Comparison of ENCODE assay signal across 9 mouse cellular contexts in genomic region chr11:103675556-103675955, GRCm38 (mm10). TPM values are rescaled to one million over a fixed set of nuclear protein-coding genes. Genes with fewer than 3 reads are reported as not detected.
A peak's percentile ranks its signal among the peaks of the same experiment; 100 is the strongest.
DNase-seq lines count a peak whose midpoint lies in the region; ATAC-seq and TF ChIP-seq lines count a peak whose summit lies in the region.
"Had no signal": no experiment of that assay in that cellular context is flagged by ENCODE, and none has a peak within 500 bp of the region (broad histone marks: within the 10 kb centered on the region; RNA-seq: fewer than 3 reads in every experiment).

No protein-coding gene starts in this region.

- peaks cover 37% of the 10 kb centered on the region for H3K36me3 ChIP-seq in kidney, embryonic 14.5 days (ENCODE audit: control insufficient read depth, insufficient read depth, low read length)
- peaks cover 54% of the 10 kb centered on the region for H3K36me3 ChIP-seq in hindbrain, embryonic 13.5 days
- H3K36me3 ChIP-seq in midbrain, embryonic 16.5 days (ENCODE audit: control insufficient read depth, insufficient read depth, low read length), result peaks cover 17% of the 10 kb centered on the region
- H3K36me3 ChIP-seq in testis, adult 2 months (ENCODE audit: control insufficient read depth, insufficient read depth, low read length), result peaks cover 3% of the 10 kb centered on the region; the same call in 1 of the 2 replicates

- no peak overlapping the region for H3K4me3 ChIP-seq in kidney, embryonic 14.5 days (ENCODE audit: low read length)
- no peak overlapping the region for H3K4me3 ChIP-seq in hindbrain, embryonic 13.5 days
- no peak overlapping the region for H3K4me3 ChIP-seq in left cerebral cortex, adult 2 months
- no peak overlapping the region for H3K4me3 ChIP-seq in midbrain, embryonic 16.5 days (ENCODE audit: low read depth, low read length)
- H3K4me3 ChIP-seq in testis, adult 2 months (ENCODE audit: control insufficient read depth, low read depth, low read length), result no peak overlapping the region

- intact Hi-C loops in left cerebral cortex, adult 2 months (cut with DNase I), result loop anchor here (1.0 to 10.0 kb wide), 3 partner anchors 36 to 318 kb away; partner anchors contain the start of gene Plekhm1

- H3K9ac ChIP-seq in kidney, embryonic 14.5 days (ENCODE audit: low read depth, low read length), result no peak overlapping the region
- no peak overlapping the region for H3K9ac ChIP-seq in hindbrain, embryonic 13.5 days
- no peak overlapping the region for H3K9ac ChIP-seq in midbrain, embryonic 16.5 days (ENCODE audit: low read depth, low read length)

- H3K9me3 ChIP-seq in kidney, embryonic 14.5 days (ENCODE audit: control insufficient read depth, low read length), result no peaks in the 10 kb centered on the region
- no peaks in the 10 kb centered on the region for H3K9me3 ChIP-seq in hindbrain, embryonic 13.5 days
- no peaks in the 10 kb centered on the region for H3K9me3 ChIP-seq in midbrain, embryonic 16.5 days (replicated peaks; ENCODE audit: control insufficient read depth, low read length, poor library complexity, severe bottlenecking)

- ATAC-seq in kidney, embryonic 14.5 days (ENCODE audit: low FRiP score, low TSS enrichment), result no peak
- peak; percentile 57; the same call in 1 of the 2 replicates for ATAC-seq in hindbrain, embryonic 13.5 days (ENCODE audit: low FRiP score)
- ATAC-seq in midbrain, embryonic 16.5 days, result peak; percentile 54; the same call in 1 of the 2 replicates

- peak; percentile 95 for TF ChIP-seq CTCF in left cerebral cortex, adult 2 months (IDR thresholded peaks at IDR 0.05)
- peak; percentile 80; the same call in 1 of the 2 replicates for TF ChIP-seq CTCF in testis, adult 2 months (IDR thresholded peaks at IDR 0.05; ENCODE audit: control insufficient read depth, insufficient read depth, insufficient replicate concordance, low read depth, low read length)

- no peaks in the 10 kb centered on the region for H3K4me1 ChIP-seq in kidney, embryonic 14.5 days (ENCODE audit: control insufficient read depth, insufficient read depth, low read length)
- no peaks in the 10 kb centered on the region for H3K4me1 ChIP-seq in hindbrain, embryonic 13.5 days (replicated peaks)
- no peaks in the 10 kb centered on the region for H3K4me1 ChIP-seq in midbrain, embryonic 16.5 days (ENCODE audit: control insufficient read depth, insufficient read depth, low read length)
- H3K4me1 ChIP-seq in testis, adult 2 months (ENCODE audit: control insufficient read depth, insufficient read depth, low read length), result no peaks in the 10 kb centered on the region

- 39% methylated on average over 3 of the region's 3 CpGs for WGBS in kidney, embryonic 14.5 days
- WGBS in hindbrain, embryonic 13.5 days, result 44% methylated on average over 3 of the region's 3 CpGs
- WGBS in midbrain, embryonic 16.5 days, result 42% methylated on average over 3 of the region's 3 CpGs

- TF ChIP-seq POLR2A in testis, adult 2 months (IDR thresholded peaks at IDR 0.05; ENCODE audit: control insufficient read depth, low read depth, low read length), result no peak

- H3K4me2 ChIP-seq in kidney, embryonic 14.5 days (replicated peaks; ENCODE audit: low read depth, low read length), result no peak overlapping the region
- H3K4me2 ChIP-seq in hindbrain, embryonic 13.5 days, result no peak overlapping the region
- no peak overlapping the region for H3K4me2 ChIP-seq in midbrain, embryonic 16.5 days (ENCODE audit: low read length)

- H3K27ac ChIP-seq in kidney, embryonic 14.5 days (ENCODE audit: low read depth, low read length), result no peak overlapping the region
- no peak overlapping the region for H3K27ac ChIP-seq in hindbrain, embryonic 13.5 days
- H3K27ac ChIP-seq in left cerebral cortex, adult 2 months, result no peak overlapping the region
- H3K27ac ChIP-seq in midbrain, embryonic 16.5 days (ENCODE audit: low read length), result no peak overlapping the region
- H3K27ac ChIP-seq in testis, adult 2 months (ENCODE audit: control insufficient read depth, insufficient read depth, low read depth, low read length), result no peak overlapping the region

- H3K27me3 ChIP-seq in kidney, embryonic 14.5 days (ENCODE audit: control insufficient read depth, insufficient read depth, low read length), result no peaks in the 10 kb centered on the region
- H3K27me3 ChIP-seq in hindbrain, embryonic 13.5 days, result no peaks in the 10 kb centered on the region
- H3K27me3 ChIP-seq in midbrain, embryonic 16.5 days (ENCODE audit: control insufficient read depth, insufficient read depth, low read depth, low read length), result no peaks in the 10 kb centered on the region
- no peaks in the 10 kb centered on the region for H3K27me3 ChIP-seq in testis, adult 2 months (ENCODE audit: control insufficient read depth, insufficient read depth, low read length)

- DNase-seq in kidney, adult 11 months, result peak; percentile 43
- DNase-seq in adipocyte (ENCODE audit: low spot score), result peak; percentile 66
- DNase-seq in embryo, embryonic 10.5 days (ENCODE audit: low spot score), result peak; percentile 79
- DNase-seq in left cerebral cortex, adult 2 months (ENCODE audit: extremely low spot score in 1 of 2, low spot score in 2 of 2), result peak; percentile 81 to 82

RNA-seq across cellular contexts. Expression of gene Gosr2, which starts 22.1 kb away (rescaled TPM):
- polyA plus RNA-seq in kidney, embryonic 14.5 days (2014; fragmentation: Nextera tagmentation; extraction: Ambion mirVana), result 46.7 and 82.7 TPM in 2 replicates
- 90.7 and 91.6 TPM in 2 replicates for polyA plus RNA-seq in hindbrain, embryonic 13.5 days (2015; fragmentation: Nextera tagmentation; extraction: Ambion mirVana)
- 10 to 100 TPM; 71.1 to 72.4 TPM for total RNA-seq in left cerebral cortex, adult 2 months (2021)
- 93.2 and 96.2 TPM in 2 replicates for polyA plus RNA-seq in midbrain, embryonic 16.5 days (2015; fragmentation: Nextera tagmentation; extraction: Ambion mirVana)
- polyA plus RNA-seq in testis, adult 2 months (2012; rRNA removed), result 150 and 154 TPM in 2 replicates

RNA-seq across cellular contexts. Expression of gene Rprml, which starts 26.2 kb away (rescaled TPM):
- not detected in 2 replicates for polyA plus RNA-seq in kidney, embryonic 14.5 days (2014; fragmentation: Nextera tagmentation; extraction: Ambion mirVana)
- 0.26 TPM in 1 of 2 replicates, not detected in the other for polyA plus RNA-seq in hindbrain, embryonic 13.5 days (2015; fragmentation: Nextera tagmentation; extraction: Ambion mirVana)
- 10 to 100 TPM; 92.5 to 92.7 TPM for total RNA-seq in left cerebral cortex, adult 2 months (2021)
- 2.1 and 3.4 TPM in 2 replicates for polyA plus RNA-seq in midbrain, embryonic 16.5 days (2015; fragmentation: Nextera tagmentation; extraction: Ambion mirVana)
- polyA plus RNA-seq in testis, adult 2 months (2012; rRNA removed), result 2.7 and 4.8 TPM in 2 replicates

RNA-seq across cellular contexts. Expression of gene Lyzl6, which starts 36.9 kb away (rescaled TPM):
- polyA plus RNA-seq in kidney, embryonic 14.5 days (2014; fragmentation: Nextera tagmentation; extraction: Ambion mirVana), result not detected in 2 replicates
- polyA plus RNA-seq in hindbrain, embryonic 13.5 days (2015; fragmentation: Nextera tagmentation; extraction: Ambion mirVana), result not detected in 2 replicates
- not detected for total RNA-seq in left cerebral cortex, adult 2 months (2021)
- not detected in 2 replicates for polyA plus RNA-seq in midbrain, embryonic 16.5 days (2015; fragmentation: Nextera tagmentation; extraction: Ambion mirVana)
- 231 and 296 TPM in 2 replicates for polyA plus RNA-seq in testis, adult 2 months (2012; rRNA removed)
- polyA plus RNA-seq: neural tube, embryonic 14.5 days had no signal

RNA-seq across cellular contexts. Expression of gene Gm884, which starts 54.6 kb away (rescaled TPM):
- polyA plus RNA-seq in kidney, embryonic 14.5 days (2014; fragmentation: Nextera tagmentation; extraction: Ambion mirVana), result not detected in 2 replicates
- not detected in 2 replicates for polyA plus RNA-seq in hindbrain, embryonic 13.5 days (2015; fragmentation: Nextera tagmentation; extraction: Ambion mirVana)
- total RNA-seq in left cerebral cortex, adult 2 months (2021), result under 1 TPM; 0.05 to 0.07 TPM
- polyA plus RNA-seq in midbrain, embryonic 16.5 days (2015; fragmentation: Nextera tagmentation; extraction: Ambion mirVana), result not detected in 2 replicates
- 21.5 and 29.5 TPM in 2 replicates for polyA plus RNA-seq in testis, adult 2 months (2012; rRNA removed)
- polyA plus RNA-seq: neural tube, embryonic 14.5 days had no signal

Comparison
In these comparisons a context has a peak if more than half of its experiments do, and no peak if none do; other contexts are left out.
1. RNA of gene Lyzl6, which starts 36.9 kb away (polyA plus RNA-seq): 231 to 296 TPM in testis, adult 2 months; not detected in kidney, embryonic 14.5 days, not detected in hindbrain, embryonic 13.5 days and not detected in midbrain, embryonic 16.5 days; every median in the first group is over 100 times any median in the second.
2. Peak in every context shown above with its lines, with median percentiles within 50 percentile points of each other: DNase-seq.